In the genomic region with DNA sequence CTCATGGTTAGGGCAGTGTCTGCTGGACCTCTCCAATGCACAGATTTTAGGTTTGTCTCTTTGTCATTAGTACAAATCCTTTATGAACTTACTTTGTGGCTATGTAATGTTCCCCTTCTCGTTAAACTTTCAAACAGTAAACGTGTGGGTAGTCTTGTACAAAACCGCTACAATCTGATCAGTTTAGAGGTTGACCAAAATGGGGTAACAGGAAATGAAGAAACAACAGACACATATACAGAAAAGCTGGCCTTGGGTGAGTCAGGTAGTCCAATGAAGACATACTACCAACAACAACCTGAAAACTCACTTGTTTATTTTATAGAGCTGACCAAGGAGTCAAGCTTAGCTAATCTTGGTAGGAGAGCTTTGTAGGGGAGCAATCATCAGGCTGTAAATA, we compare ENCODE assay signal across 17 mouse cellular contexts.
"Had no signal": no experiment of that assay in that cellular context is flagged by ENCODE, and none has a peak within 500 bp of the region (broad histone marks: within the 10 kb centered on the region; RNA-seq: fewer than 3 reads in every experiment).

No protein-coding gene starts in this region.

- H3K9me3 ChIP-seq: neural tube, embryonic 12.5 days; neural tube, embryonic 13.5 days; neural tube, embryonic 15.5 days; stomach, embryonic 15.5 days had no signal

- H3K4me2 ChIP-seq: neural tube, embryonic 12.5 days; neural tube, embryonic 13.5 days; neural tube, embryonic 15.5 days; stomach, embryonic 15.5 days had no signal

- H3K36me3 ChIP-seq: neural tube, embryonic 12.5 days; neural tube, embryonic 13.5 days; neural tube, embryonic 15.5 days; stomach, embryonic 15.5 days had no signal

- H3K9ac ChIP-seq: neural tube, embryonic 12.5 days; neural tube, embryonic 13.5 days; neural tube, embryonic 15.5 days; stomach, embryonic 15.5 days had no signal

- H3K27ac ChIP-seq: neural tube, embryonic 12.5 days; neural tube, embryonic 13.5 days; neural tube, embryonic 15.5 days; stomach, embryonic 15.5 days; stomach, postnatal 0 days had no signal

- DNase-seq: retina, postnatal 1 day; right cerebral cortex, adult 18-20 months; right cerebral cortex, postnatal 14 days; right cerebral cortex, postnatal 25 days; right cerebral cortex, postnatal 4 days; spleen, adult 18-20 months; thymus, adult 18-20 months; thymus, adult 2 months; thymus, postnatal 14 days; thymus, postnatal 25 days; thymus, postnatal 36 days; thymus, postnatal 4 days had no signal

- H3K4me1 ChIP-seq: stomach, embryonic 15.5 days had no signal

- H3K27me3 ChIP-seq: neural tube, embryonic 12.5 days; neural tube, embryonic 13.5 days; neural tube, embryonic 15.5 days; stomach, embryonic 15.5 days had no signal

- H3K4me3 ChIP-seq: neural tube, embryonic 12.5 days; neural tube, embryonic 13.5 days; neural tube, embryonic 15.5 days; stomach, embryonic 15.5 days had no signal
